Mouse (Mus musculus) myocyte (in vitro differentiated cells): ENCODE results near the gene Notch3. TPM values are rescaled to one million over a fixed set of nuclear protein-coding genes. Genes with fewer than 3 reads are reported as not detected.
A peak's percentile ranks its signal among the peaks of the same experiment; 100 is the strongest.

Experiments used
- H3K27me3 ChIP-seq: one replicate; pipeline ENCODE4 v1.6.1; 2011; ENCODE audit not compliant: control insufficient read depth, insufficient read depth, insufficient read length
- H3K36me3 ChIP-seq: one replicate; pipeline ENCODE4 v1.6.1; 2011; ENCODE audit not compliant: control insufficient read depth, insufficient read depth
- H3K4me2 ChIP-seq: one replicate; pipeline ENCODE4 v1.6.1; 2011; ENCODE audit warnings: low read depth, control low read depth
- H3K4me3 ChIP-seq: one replicate; pipeline ENCODE4 v1.5.1; 2011; ENCODE audit warnings: mild to moderate bottlenecking, control low read depth, moderate library complexity
- H3K79me2 ChIP-seq: one replicate; pipeline ENCODE4 v1.6.1; 2011; ENCODE audit not compliant: control insufficient read depth, insufficient read depth
- H3ac ChIP-seq: one replicate; pipeline ENCODE4 v1.6.1; 2011; ENCODE audit not compliant: control insufficient read depth, insufficient read length
- CEBPB ChIP-seq: IDR thresholded peaks from 2 replicates; pipeline ENCODE4 v1.6.1; 2011; ENCODE audit warnings: mild to moderate bottlenecking, moderate library complexity; ENCODE audit not compliant: poor library complexity, insufficient read depth, severe bottlenecking
- E2F4 ChIP-seq: IDR thresholded peaks from one replicate; pipeline ENCODE4 v1.6.1; 2011; ENCODE audit warnings: mild to moderate bottlenecking, control low read depth, moderate library complexity; ENCODE audit not compliant: insufficient read depth
- MAX ChIP-seq: IDR thresholded peaks from one replicate; pipeline ENCODE4 v1.6.1; 2011; ENCODE audit warnings: low read depth, mild to moderate bottlenecking, control low read depth
- MYOD1 ChIP-seq, 3 experiments: IDR thresholded peaks; one replicate each; pipeline ENCODE4 v1.6.1; 2011; ENCODE audit warnings: control low read depth in 2 of 3, low read depth in 2 of 3, mild to moderate bottlenecking in 2 of 3, moderate library complexity in 1 of 3; ENCODE audit not compliant: insufficient read length in 2 of 3, control insufficient read depth in 1 of 3
- MYOG ChIP-seq, 3 experiments: IDR thresholded peaks; one replicate each; pipeline ENCODE4 v1.6.1; 2011; ENCODE audit warnings: control low read depth in 2 of 3, low read depth in 2 of 3, mild to moderate bottlenecking in 2 of 3; ENCODE audit not compliant: insufficient read length in 2 of 3, control insufficient read depth in 1 of 3, insufficient read depth in 1 of 3
- POLR2A ChIP-seq: IDR thresholded peaks from one replicate; pipeline ENCODE4 v1.6.1; 2011; ENCODE audit warnings: low read depth, mild to moderate bottlenecking, control low read depth, moderate library complexity; ENCODE audit not compliant: insufficient read length
- POLR2AphosphoS2 ChIP-seq: IDR thresholded peaks from one replicate; pipeline ENCODE4 v1.6.1; 2011; ENCODE audit warnings: low read depth, control low read depth; ENCODE audit not compliant: insufficient read length
- REST ChIP-seq: IDR thresholded peaks from one replicate; pipeline ENCODE4 v1.6.1; 2011; ENCODE audit warnings: mild to moderate bottlenecking, control low read depth, moderate library complexity; ENCODE audit not compliant: insufficient read depth, insufficient read length
- SRF ChIP-seq: IDR thresholded peaks from one replicate; pipeline ENCODE4 v1.6.1; 2011; ENCODE audit warnings: low read depth; ENCODE audit not compliant: control insufficient read depth, insufficient read length
- TCF12 ChIP-seq: IDR thresholded peaks from one replicate; pipeline ENCODE4 v1.6.1; 2011; ENCODE audit warnings: mild to moderate bottlenecking, control low read depth; ENCODE audit not compliant: poor library complexity, insufficient read depth, severe bottlenecking
- TCF3 ChIP-seq: IDR thresholded peaks from one replicate; pipeline ENCODE4 v1.6.1; 2011; ENCODE audit warnings: low read depth, control low read depth; ENCODE audit not compliant: insufficient read length
- USF1 ChIP-seq: IDR thresholded peaks from one replicate; pipeline ENCODE4 v1.6.1; 2011; ENCODE audit warnings: low read depth, mild to moderate bottlenecking, control low read depth, moderate library complexity
- polyA plus RNA-seq: library from polyadenylated mRNA; unstranded; fragments of >200 nt; fragmentation: generic; extraction: Trizol; gene quantifications from one replicate; pipeline ENCODE4 v1.2.1, GENCODE M21; 2012; ENCODE audit warnings: missing spikeins

Gene Notch3
- polyA plus RNA-seq, 1 experiment: 84.6 TPM

DNA sequence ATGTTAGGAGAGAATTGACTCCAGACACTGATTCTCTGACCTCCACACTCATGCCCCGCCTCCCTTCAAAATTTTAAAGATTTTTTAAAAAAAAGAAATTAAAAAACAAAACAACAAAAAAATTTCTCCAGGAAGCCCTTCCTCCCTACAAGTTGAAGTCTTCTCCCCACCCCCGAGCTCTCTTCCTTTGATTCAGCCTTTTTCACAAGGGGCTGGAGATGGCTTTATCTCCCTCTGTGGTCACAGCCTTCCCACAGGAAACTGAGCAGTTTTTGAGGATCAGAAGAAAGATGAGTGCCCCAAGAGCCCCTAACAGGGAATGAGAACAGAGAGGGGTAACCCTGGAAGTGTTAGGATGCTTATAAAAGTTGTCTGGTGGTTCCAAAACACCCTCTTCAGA, 5.8 kb upstream of the Notch3 start:
- no peaks in the 10 kb centered on the region for H3K79me2 ChIP-seq
- no peak for TF ChIP-seq POLR2A
- TF ChIP-seq E2F4: no peak
- no peak for TF ChIP-seq POLR2AphosphoS2
- TF ChIP-seq CEBPB: no peak
- TF ChIP-seq MYOD1 (IDR thresholded peaks at IDR 0.05; ENCODE audit: control insufficient read depth in 1 of 3, insufficient read length in 2 of 3, low read depth in 2 of 3): no peak
- TF ChIP-seq SRF: no peak
- TF ChIP-seq MAX: no peak
- TF ChIP-seq REST: no peak
- TF ChIP-seq MYOG (IDR thresholded peaks at IDR 0.05; ENCODE audit: control insufficient read depth in 1 of 3, insufficient read depth in 1 of 3, insufficient read length in 2 of 3, low read depth in 2 of 3): no peak
- no peak for TF ChIP-seq TCF3
- TF ChIP-seq TCF12: no peak
- TF ChIP-seq USF1: no peak
- no peaks in the 10 kb centered on the region for H3K36me3 ChIP-seq
- H3K4me3 ChIP-seq: no peak overlapping the region
- H3K4me2 ChIP-seq: peak overlapping the region; percentile 68
- no peak overlapping the region for H3ac ChIP-seq
- H3K27me3 ChIP-seq: no peaks in the 10 kb centered on the region

DNA sequence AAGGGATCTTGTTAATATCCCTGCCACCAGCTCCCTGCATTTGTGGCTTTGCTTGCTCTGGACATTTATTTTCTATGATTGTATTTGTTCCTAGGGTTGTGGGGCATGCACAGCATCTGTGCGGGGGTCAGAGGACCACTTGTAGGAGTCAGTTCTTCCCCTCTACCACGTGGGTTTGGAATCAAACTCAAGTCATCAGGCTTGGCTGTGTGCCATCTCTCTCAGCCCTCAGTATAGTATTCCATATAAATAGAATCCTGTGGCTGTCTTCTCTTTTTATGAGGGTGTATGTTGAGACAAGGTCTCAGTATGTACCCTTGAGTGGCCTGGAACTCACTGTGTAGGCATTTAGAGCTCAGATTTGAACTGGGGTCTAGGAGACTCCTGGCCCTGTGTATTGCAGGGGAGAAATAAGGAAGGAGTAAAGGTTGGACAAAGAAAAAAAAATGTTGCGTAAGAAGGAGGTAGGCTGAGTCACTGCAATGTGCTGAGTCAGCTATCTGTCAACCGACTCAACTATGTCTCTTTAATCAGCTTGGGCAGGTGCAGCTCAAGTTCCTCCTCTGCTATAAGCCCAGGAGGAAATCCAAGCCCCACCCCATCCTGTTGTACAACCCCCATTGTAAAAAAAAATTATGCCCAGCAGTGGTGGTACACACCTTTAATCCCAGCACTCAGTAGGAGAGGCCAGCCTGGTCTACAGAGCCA, 3.0 kb upstream of the Notch3 start:
- H3K36me3 ChIP-seq: no peaks in the 10 kb centered on the region
- no peak overlapping the region for H3K4me2 ChIP-seq
- no peak overlapping the region for H3K4me3 ChIP-seq
- no peaks in the 10 kb centered on the region for H3K79me2 ChIP-seq
- no peak overlapping the region for H3ac ChIP-seq
- TF ChIP-seq CEBPB: peak; percentile 95
- peak; percentile 12 to 81 (median 75) for TF ChIP-seq MYOD1 (IDR thresholded peaks at IDR 0.05; ENCODE audit: control insufficient read depth in 1 of 3, insufficient read length in 2 of 3, low read depth in 2 of 3)
- TF ChIP-seq MYOG (IDR thresholded peaks at IDR 0.05; ENCODE audit: control insufficient read depth in 1 of 3, insufficient read depth in 1 of 3, insufficient read length in 2 of 3, low read depth in 2 of 3): no peak
- H3K27me3 ChIP-seq: no peaks in the 10 kb centered on the region

DNA sequence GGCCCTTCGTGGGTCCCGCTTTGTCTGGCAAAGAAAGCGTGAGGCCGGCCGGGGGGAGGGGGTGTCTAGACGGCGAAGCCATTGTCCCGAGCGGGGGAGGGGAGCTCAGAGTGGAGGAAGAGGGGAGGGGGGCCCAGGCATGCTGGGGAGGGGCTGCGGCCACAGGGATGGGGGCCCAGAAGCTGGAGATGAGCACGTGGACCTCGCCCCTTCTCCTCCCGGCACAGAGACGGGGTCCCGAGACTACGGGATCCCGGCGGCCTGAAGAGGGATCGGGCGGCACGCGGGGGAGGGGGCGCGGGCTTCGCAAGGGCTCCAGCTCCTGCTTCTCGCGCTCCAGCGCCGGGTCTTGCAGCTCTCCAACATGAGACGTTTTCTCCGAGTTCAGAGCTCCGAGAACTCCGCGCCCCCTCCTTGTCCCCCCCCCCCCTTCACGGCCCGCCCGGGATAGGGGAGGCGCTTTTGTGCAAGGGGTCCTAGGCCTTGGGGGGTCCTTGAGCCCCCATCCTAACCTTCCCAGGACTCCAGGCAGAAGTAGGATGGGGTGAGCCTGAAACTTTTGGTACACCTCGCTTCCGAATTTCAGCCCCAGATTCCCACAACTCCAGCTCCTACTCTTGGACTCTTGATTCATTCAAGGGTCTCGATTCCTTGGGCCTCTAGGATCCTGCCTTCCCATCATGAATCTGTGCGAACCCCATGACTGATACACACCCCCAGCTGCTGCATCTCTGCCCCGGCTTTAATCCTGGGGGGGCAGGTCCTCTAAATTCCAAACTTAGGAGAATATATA, 653 bp downstream of the Notch3 start:
- TF ChIP-seq MYOG (IDR thresholded peaks at IDR 0.05; ENCODE audit: control insufficient read depth in 1 of 3, insufficient read depth in 1 of 3, insufficient read length in 2 of 3, low read depth in 2 of 3) (peak in 1 of 3 experiments; percentile 9), POLR2AphosphoS2 (no peak)
- peak overlapping the region; percentile 59 for H3K4me3 ChIP-seq
- no peaks in the 10 kb centered on the region for H3K36me3 ChIP-seq
- H3ac ChIP-seq: peak overlapping the region; percentile 18
- H3K4me2 ChIP-seq: peak overlapping the region; percentile 82
- H3K79me2 ChIP-seq: peaks cover 5% of the 10 kb centered on the region
- no peaks in the 10 kb centered on the region for H3K27me3 ChIP-seq

DNA sequence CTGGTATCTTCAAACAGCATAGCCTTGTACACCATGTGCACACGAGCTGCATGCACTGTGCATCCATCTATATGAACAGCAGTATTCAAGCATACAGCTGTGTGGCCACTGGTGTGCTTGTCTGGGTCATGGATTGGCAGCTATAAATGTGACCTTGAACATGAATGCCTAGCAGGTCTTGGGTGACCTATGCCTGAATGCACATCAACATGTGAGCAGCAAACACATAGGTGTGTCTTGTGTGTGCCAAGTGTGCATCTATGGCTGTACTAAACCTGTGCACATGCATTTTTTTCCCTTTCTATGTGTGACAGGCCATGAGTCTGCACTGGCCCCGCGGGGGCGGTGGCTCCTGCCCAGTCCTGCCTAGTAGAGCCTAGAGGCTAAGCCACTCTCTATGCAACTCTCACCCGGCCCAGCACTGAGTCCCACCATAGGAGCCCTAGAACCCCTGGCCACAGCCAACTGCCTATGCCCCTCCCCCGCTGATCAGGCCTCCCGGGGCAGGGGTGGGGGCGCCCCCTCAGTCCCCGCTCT, 1.3 kb downstream of the Notch3 start:
- Histone ChIP-seq H3K79me2 (peaks cover 10% of the 10 kb centered on the region), H3K4me3 (peak overlapping the region; percentile 59), H3K4me2 (peak overlapping the region; percentile 82), H3ac (peak overlapping the region; percentile 18), H3K36me3 (no peaks in the 10 kb centered on the region), H3K27me3 (no peaks in the 10 kb centered on the region)
- peak; percentile 30 for TF ChIP-seq POLR2A
- TF ChIP-seq TCF12: no peak
- TF ChIP-seq POLR2AphosphoS2: peak; percentile 58

DNA sequence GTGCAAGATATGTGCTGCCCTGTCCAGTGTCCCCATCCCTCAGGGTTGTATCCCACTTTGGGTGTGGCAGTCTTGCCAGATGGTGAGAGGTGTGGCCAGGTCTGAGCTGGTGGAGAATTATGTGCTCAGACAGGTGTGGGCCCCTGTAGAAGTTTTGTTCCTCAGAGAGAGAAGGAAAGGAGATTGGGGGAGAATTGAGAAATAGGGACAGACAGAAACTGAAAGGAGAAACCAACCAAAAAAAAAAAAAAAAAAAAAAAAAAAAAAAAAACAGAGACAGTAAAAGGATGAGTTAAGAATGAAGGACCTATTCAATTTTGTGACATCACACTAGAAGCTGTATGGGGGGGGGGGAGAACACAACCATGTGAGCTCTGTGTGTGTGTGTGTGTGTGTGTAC, 1.9 kb downstream of the Notch3 start:
- Histone ChIP-seq H3K27me3 (no peaks in the 10 kb centered on the region), H3K4me3 (peak overlapping the region; percentile 59), H3K79me2 (peaks cover 15% of the 10 kb centered on the region), H3K4me2 (peak overlapping the region; percentile 82), H3K36me3 (no peaks in the 10 kb centered on the region), H3ac (no peak overlapping the region)
- TF ChIP-seq MAX (no peak), TCF3 (no peak), MYOD1 (IDR thresholded peaks at IDR 0.05; ENCODE audit: control insufficient read depth in 1 of 3, insufficient read length in 2 of 3, low read depth in 2 of 3) (peak in 1 of 3 experiments; percentile 12)
